Mouse (Mus musculus) fat pad, adult 2 months (tissue): ENCODE results near the gene Olfr1371.

ENCODE experiments used
- DNase-seq: peaks from one replicate; pipeline ENCODE4 v3.0.0-alpha.2; 2011; ENCODE audit warnings: low read depth, low spot score; ENCODE audit errors: extremely low read depth

Olfr1371 gene

GRCm38 (mm10) chr11:52213887-52214286, at the start of gene Olfr1371:
Olfr1371 (minus strand) TSS chr11:52213987.
- no peak for DNase-seq

DNA sequence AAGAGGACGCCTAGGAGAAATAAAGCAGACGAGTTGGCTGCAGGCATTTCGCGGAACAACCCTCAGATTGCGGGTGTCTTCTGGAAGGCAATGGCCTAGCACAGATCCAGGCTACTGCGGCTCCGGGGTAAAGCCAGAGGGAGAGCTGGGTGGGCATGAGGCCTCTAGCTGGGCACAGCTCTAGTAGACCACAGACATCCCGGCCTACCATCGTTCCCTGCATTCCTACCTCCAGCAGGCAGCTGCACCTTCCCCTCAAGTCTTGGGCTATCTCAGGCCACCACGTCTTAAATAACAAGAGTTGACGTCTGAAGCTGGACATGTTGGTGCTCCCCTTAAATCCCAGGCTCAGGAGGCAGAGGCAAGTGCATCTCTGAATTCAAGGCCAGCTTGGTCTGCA, 48.6 kb upstream of the Olfr1371 start:
- DNase-seq = no peak

GRCm38 (mm10) chr11:52261937-52262336, 48.1 kb upstream of the Olfr1371 start:
- DNase-seq = no peak

- no peak for DNase-seq
These were observed 47.1 kb upstream of the Olfr1371 start for GRCm38 (mm10) chr11:52260878-52261277.

GRCm38 (mm10) chr11:52258711-52259110, 44.9 kb upstream of the Olfr1371 start:
- no peak for DNase-seq

GRCm38 (mm10) chr11:52257376-52257775, 43.6 kb upstream of the Olfr1371 start:
- no peak for DNase-seq

- DNase-seq = no peak
These were observed 41.3 kb upstream of the Olfr1371 start for GRCm38 (mm10) chr11:52255077-52255476.

DNA sequence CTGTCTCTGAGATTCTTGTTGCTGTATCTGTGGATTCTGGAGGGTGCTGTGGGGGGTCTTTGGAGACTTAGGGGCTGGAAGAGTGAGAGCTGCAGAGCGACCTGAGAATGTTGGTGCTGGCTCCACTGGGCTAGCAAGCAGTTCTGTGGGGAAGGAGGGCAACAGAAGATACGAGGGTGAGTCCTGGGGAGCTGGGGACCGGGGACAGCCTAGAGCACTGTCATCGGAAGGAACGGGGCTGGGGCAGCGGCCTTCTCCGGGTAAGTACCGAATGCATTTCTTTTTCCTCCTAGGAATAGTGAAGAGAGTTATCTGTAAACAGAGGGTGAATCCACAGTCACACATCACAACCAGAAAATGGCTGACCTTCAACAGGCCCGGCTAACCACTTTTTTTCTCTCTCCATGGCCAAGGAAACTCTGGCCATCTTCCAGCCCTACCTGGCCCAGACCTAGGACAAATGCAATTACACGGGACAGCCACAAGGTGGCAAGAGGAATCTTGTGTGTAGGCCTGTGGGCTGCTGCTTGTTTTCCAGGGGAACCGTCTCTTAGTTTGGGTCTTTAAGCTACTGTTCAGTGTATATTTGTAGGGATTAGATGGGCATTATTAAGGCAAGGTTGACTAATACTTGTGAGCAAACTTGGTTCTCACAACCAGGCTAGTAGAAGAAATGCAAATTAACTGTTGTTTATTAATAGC, 40.0 kb upstream of the Olfr1371 start:
- no peak for DNase-seq

GRCm38 (mm10) chr11:52252692-52253091, 38.9 kb upstream of the Olfr1371 start:
- DNase-seq = no peak

DNA sequence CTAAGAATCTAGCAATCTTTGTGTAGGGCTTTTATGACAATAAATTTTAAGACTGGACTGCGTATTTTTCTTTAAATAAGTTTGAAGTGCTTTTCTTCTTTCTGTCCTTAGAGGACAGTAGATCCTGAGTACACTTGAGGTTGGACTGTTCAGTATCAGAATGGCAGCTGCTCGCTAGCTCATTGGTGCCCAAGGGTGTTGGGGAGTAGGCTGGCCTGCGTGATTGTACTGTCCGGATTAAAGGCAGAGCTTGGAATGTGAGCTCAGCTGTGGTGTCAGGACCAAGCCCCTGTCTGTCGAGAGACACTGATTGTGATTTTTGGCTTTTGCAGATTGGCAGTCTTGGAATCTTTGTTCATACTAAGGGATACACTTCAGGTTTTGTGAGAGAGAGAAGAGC, 38.0 kb upstream of the Olfr1371 start:
- no peak for DNase-seq

DNA sequence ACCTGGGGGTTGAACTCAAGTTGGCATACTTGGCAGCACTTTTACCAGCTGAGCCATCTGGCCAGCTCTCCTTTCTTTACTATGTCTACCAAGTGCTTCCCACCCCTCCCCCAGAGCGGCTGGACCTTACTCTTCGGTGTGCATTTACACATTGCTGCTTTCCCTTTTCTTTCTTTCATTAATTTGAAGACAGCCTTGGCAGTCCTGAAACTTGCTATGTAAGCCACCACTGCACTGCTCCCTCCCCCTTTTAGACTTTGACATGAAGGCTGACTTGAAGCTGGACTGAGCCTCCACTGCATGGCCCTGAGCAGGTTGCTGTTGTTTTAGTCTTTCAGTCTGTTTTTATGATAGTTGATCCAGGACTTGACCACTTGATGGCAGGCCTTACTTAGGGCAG, 35.7 kb upstream of the Olfr1371 start:
- DNase-seq = no peak

- no peak for DNase-seq
These were observed 27.2 kb upstream of the Olfr1371 start for GRCm38 (mm10) chr11:52240898-52241542.

GRCm38 (mm10) chr11:52234509-52234908, 20.7 kb upstream of the Olfr1371 start:
- DNase-seq = no peak

DNA sequence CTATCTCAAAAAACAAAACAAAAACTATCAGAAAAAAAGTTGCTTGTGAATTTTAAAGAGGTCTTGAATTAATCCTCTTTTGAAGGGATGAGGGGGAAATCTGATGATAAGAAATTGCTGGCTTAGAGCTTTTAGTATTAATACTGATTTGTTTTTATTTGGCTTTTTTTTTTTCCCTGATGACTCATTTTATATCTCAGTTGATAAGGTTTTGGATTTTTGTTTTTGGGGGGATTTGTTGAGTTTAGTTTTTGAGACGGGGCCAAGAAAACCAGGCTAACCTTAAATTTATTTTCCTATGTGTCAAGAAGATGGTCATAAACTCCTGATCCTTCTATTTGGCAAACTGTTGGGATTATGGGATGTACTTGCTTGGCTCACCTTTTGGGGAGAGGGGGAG, 20.1 kb upstream of the Olfr1371 start:
- DNase-seq = no peak

DNA sequence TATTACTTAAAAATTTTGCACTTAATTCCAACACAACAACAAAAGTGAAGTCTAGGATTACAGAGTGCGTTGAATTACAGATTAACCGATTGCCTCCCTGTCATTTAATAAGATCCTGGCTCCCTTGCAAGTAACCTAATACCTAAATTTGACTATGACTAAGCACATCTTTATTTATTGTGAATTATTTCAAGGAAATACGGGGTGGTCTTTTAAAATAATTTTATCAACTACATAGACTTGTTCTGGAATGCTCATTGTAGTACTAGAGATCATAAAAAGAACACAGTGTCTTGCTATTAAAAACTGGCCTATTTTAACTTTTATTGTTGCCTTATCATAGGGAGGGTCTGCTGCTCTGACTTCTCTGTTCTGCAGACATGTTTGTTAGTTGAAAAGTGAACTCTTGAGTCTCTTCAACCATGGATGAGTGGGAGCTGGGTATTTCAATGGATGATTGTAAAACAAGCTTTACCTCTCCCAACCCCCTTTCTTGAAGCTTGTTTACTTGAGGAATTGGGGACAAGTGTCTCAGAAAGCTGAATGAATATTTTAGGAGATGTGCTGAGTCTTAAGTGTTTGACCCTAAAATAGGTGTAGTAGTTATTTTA, 19.4 kb upstream of the Olfr1371 start:
- no peak for DNase-seq

DNA sequence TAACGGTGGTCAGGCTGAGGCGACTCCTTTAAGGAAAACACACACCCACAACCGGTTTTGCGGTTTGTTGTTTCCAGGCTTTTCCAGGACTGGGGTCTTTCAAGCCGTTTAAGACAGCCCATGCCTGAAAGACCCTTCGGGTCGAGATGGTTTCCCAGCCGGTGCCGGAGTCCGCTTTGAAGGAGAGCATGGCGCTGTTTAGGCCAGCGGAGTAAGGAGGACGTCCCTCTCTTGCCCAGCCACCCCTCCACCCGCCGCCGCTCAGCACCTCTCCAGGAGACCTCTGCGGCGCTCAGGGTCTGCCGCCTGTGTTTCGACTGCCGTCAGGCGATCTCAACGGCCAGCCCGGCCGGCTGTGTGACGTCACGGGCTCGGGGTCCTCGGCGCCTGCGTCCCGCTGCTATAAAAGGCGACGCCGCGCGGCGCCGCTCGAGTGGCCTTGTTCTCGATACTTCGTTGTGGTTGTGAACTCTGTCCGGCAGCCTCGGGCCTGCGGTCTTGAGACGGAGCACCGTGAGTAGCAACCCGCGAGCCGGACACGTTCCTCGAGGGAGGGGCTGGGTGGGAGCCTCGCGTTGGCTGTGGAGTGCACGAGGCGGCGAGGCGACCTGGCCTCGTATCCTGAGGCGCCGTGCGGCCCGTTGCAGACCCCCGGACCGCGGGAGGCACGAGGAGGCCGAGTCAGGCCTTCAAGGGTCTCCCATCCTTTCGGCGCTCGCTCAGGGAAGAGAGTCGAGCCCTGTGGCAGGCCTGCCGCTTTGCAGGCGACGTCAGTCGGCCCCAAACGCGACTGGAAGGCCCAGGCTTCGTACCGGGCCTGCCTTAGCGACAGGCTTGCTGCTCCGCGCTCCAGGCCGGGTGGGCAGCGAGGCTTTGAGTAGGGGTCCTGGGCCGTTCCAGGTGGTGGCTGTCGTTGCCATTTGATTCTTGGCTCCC, 18.1 kb upstream of the Olfr1371 start, which contains the start of gene Skp1a:
TSS of gene Skp1a (plus strand) at position 390 of the 936 bp plus-strand sequence.
- DNase-seq = no peak

GRCm38 (mm10) chr11:52230694-52231093, 16.9 kb upstream of the Olfr1371 start:
- DNase-seq = no peak

GRCm38 (mm10) chr11:52228722-52229448, 15.1 kb upstream of the Olfr1371 start:
- DNase-seq = no peak

GRCm38 (mm10) chr11:52227466-52228226, 13.9 kb upstream of the Olfr1371 start:
- DNase-seq = no peak

- no peak for DNase-seq
These were observed 13.3 kb upstream of the Olfr1371 start for GRCm38 (mm10) chr11:52227053-52227452.
